In genomic region chr13:63274488-63275166, GRCm38 (mm10) we compare ENCODE assay signal across 9 mouse cellular contexts.
DNase-seq lines count a peak whose midpoint lies in the region; ATAC-seq and TF ChIP-seq lines count a peak whose summit lies in the region.
"Had no signal": no experiment of that assay in that cellular context is flagged by ENCODE, and none has a peak within 500 bp of the region (broad histone marks: within the 10 kb centered on the region; RNA-seq: fewer than 3 reads in every experiment).

No protein-coding gene starts in this region.

- no peak for TF ChIP-seq POLR2A in lung, adult 2 months (IDR thresholded peaks at IDR 0.05; ENCODE audit: borderline replicate concordance, extremely low read depth, low read depth, low read length)

- H3K36me3 ChIP-seq in forebrain, embryonic 13.5 days (ENCODE audit: poor library complexity, severe bottlenecking), result no peaks in the 10 kb centered on the region
- no peaks in the 10 kb centered on the region for H3K36me3 ChIP-seq in forebrain, postnatal 0 days (ENCODE audit: insufficient read depth)
- H3K36me3 ChIP-seq in hindbrain, embryonic 14.5 days (replicated peaks; ENCODE audit: control insufficient read depth, insufficient read depth), result no peaks in the 10 kb centered on the region
- no peaks in the 10 kb centered on the region for H3K36me3 ChIP-seq in neural tube, embryonic 13.5 days

- 78% methylated on average over 10 of the region's 10 CpGs for WGBS in forebrain, embryonic 13.5 days
- 62% methylated on average over 10 of the region's 10 CpGs for WGBS in forebrain, postnatal 0 days
- WGBS in lung, adult 2 months, result 31% methylated on average over 10 of the region's 10 CpGs
- 80% methylated on average over 10 of the region's 10 CpGs for WGBS in hindbrain, embryonic 14.5 days
- WGBS in neural tube, embryonic 13.5 days, result 69% methylated on average over 10 of the region's 10 CpGs

- no peak overlapping the region for H3K9ac ChIP-seq in forebrain, embryonic 13.5 days
- no peak overlapping the region for H3K9ac ChIP-seq in forebrain, postnatal 0 days
- H3K9ac ChIP-seq in hindbrain, embryonic 14.5 days, result no peak overlapping the region
- peak overlapping the region; percentile 53 for H3K9ac ChIP-seq in neural tube, embryonic 13.5 days

- H3K27ac ChIP-seq in forebrain, embryonic 13.5 days, result no peak overlapping the region
- H3K27ac ChIP-seq in forebrain, postnatal 0 days (ENCODE audit: low read depth, low read length), result no peak overlapping the region
- H3K27ac ChIP-seq in hindbrain, embryonic 14.5 days, result no peak overlapping the region
- peak overlapping the region; percentile 42; the same call in 1 of the 2 replicates for H3K27ac ChIP-seq in neural tube, embryonic 13.5 days (replicated peaks)

- no peak for DNase-seq in forebrain, postnatal 0 days
- no peak for DNase-seq in lung, adult 2 months
- no peak for DNase-seq in lung, postnatal 36 days
- DNase-seq in hindbrain, embryonic 14.5 days (ENCODE audit: low spot score), result no peak
- no peak for DNase-seq in testis, postnatal 14 days (ENCODE audit: low spot score)
- no peak for DNase-seq in thymus, postnatal 0 days (ENCODE audit: low spot score)
- DNase-seq: thymus, adult 18-20 months had no signal

- no peak for TF ChIP-seq CTCF in forebrain, postnatal 0 days (IDR thresholded peaks at IDR 0.05; ENCODE audit: low read depth)
- TF ChIP-seq CTCF in lung, adult 2 months (IDR thresholded peaks at IDR 0.05; ENCODE audit: insufficient read depth, low read length), result no peak

- peak overlapping the region; percentile 38 for H3K4me2 ChIP-seq in forebrain, embryonic 13.5 days
- no peak overlapping the region for H3K4me2 ChIP-seq in forebrain, postnatal 0 days (ENCODE audit: low read depth)
- H3K4me2 ChIP-seq in hindbrain, embryonic 14.5 days (replicated peaks), result peak overlapping the region; percentile 31
- peak overlapping the region; percentile 48 for H3K4me2 ChIP-seq in neural tube, embryonic 13.5 days

- no peak for ATAC-seq in forebrain, embryonic 13.5 days
- no peak for ATAC-seq in forebrain, postnatal 0 days
- no peak for ATAC-seq in hindbrain, embryonic 14.5 days (ENCODE audit: low FRiP score)
- no peak for ATAC-seq in neural tube, embryonic 13.5 days (ENCODE audit: low read depth)

- no peak overlapping the region for H3K4me3 ChIP-seq in forebrain, embryonic 13.5 days
- H3K4me3 ChIP-seq in forebrain, postnatal 0 days (ENCODE audit: low read depth, low read length), result no peak overlapping the region
- peak overlapping the region; percentile 50 for H3K4me3 ChIP-seq in lung, adult 2 months (replicated peaks; ENCODE audit: extremely low read depth, low read depth, low read length)
- H3K4me3 ChIP-seq in hindbrain, embryonic 14.5 days (replicated peaks; ENCODE audit: low read length), result no peak overlapping the region
- peak overlapping the region; percentile 46 for H3K4me3 ChIP-seq in neural tube, embryonic 13.5 days

- no peaks in the 10 kb centered on the region for H3K9me3 ChIP-seq in forebrain, embryonic 13.5 days (replicated peaks)
- H3K9me3 ChIP-seq in forebrain, postnatal 0 days (ENCODE audit: low read length), result no peaks in the 10 kb centered on the region
- no peaks in the 10 kb centered on the region for H3K9me3 ChIP-seq in hindbrain, embryonic 14.5 days (ENCODE audit: control insufficient read depth, low read length)
- no peaks in the 10 kb centered on the region for H3K9me3 ChIP-seq in neural tube, embryonic 13.5 days

- H3K4me1 ChIP-seq in forebrain, embryonic 13.5 days, result peaks cover 45% of the 10 kb centered on the region
- H3K4me1 ChIP-seq in forebrain, postnatal 0 days (ENCODE audit: insufficient read depth), result 0 out of 2 replicates have a peak, but pooled peaks cover 4% of the 10 kb centered on the region
- H3K4me1 ChIP-seq in lung, adult 2 months (ENCODE audit: control insufficient read depth, insufficient read depth, low read length), result peaks cover 38% of the 10 kb centered on the region
- peaks cover 25% of the 10 kb centered on the region for H3K4me1 ChIP-seq in hindbrain, embryonic 14.5 days (replicated peaks; ENCODE audit: control insufficient read depth, insufficient read depth, low read length)
- H3K4me1 ChIP-seq in neural tube, embryonic 13.5 days (replicated peaks), result peaks cover 53% of the 10 kb centered on the region

- H3K27me3 ChIP-seq in forebrain, embryonic 13.5 days, result peaks cover 11% of the 10 kb centered on the region
- H3K27me3 ChIP-seq in forebrain, postnatal 0 days (ENCODE audit: insufficient read depth, low read length), result no peaks in the 10 kb centered on the region
- H3K27me3 ChIP-seq in hindbrain, embryonic 14.5 days (ENCODE audit: control insufficient read depth, insufficient read depth, low read length), result peaks cover 45% of the 10 kb centered on the region
- peaks cover 29% of the 10 kb centered on the region for H3K27me3 ChIP-seq in neural tube, embryonic 13.5 days

Comparison
In these comparisons a context has a peak if more than half of its experiments do, and no peak if none do; other contexts are left out.
1. H3K4me3 ChIP-seq: peak in lung, adult 2 months (single experiment) and neural tube, embryonic 13.5 days (single experiment); none in forebrain, embryonic 13.5 days (single experiment), forebrain, postnatal 0 days (single experiment) and hindbrain, embryonic 14.5 days (single experiment).